In genomic region chr3:96559911-96560850, GRCm38 (mm10) we compare ENCODE assay signal across 8 mouse cellular contexts. TPM values are rescaled to one million over a fixed set of nuclear protein-coding genes. Genes with fewer than 3 reads are reported as not detected.
DNase-seq lines count a peak whose midpoint lies in the region; ATAC-seq and TF ChIP-seq lines count a peak whose summit lies in the region.

No protein-coding gene starts in this region.

- no peak for TF ChIP-seq CTCF in liver, adult 2 months (IDR thresholded peaks at IDR 0.05; ENCODE audit: low read depth, low read length)
- TF ChIP-seq CTCF in kidney, adult 2 months (conservative IDR thresholded peaks at IDR 0.05; ENCODE audit: insufficient read depth, insufficient read length, low read depth, low read length), result no peak

- peak overlapping the region; percentile 81 for H3K4me2 ChIP-seq in forebrain, embryonic 13.5 days
- H3K4me2 ChIP-seq in midbrain, embryonic 15.5 days, result peak overlapping the region; percentile 85

- 68% methylated on average over 23 of the region's 23 CpGs for WGBS in liver, adult 2 months
- 92% methylated on average over 23 of the region's 23 CpGs for WGBS in forebrain, embryonic 13.5 days
- WGBS in kidney, adult 2 months, result 20% methylated on average over 23 of the region's 23 CpGs
- whole genome bisulfite sequencing in midbrain, embryonic 15.5 days, result 84% methylated on average over 23 of the region's 23 CpGs

- peak; percentile 26 for DNase-seq in liver, adult 2 months (ENCODE audit: extremely low read depth, low read depth, low spot score)
- DNase-seq in liver, result no peak
- peak; percentile 46 for DNase-seq in kidney, adult 2 months
- no peak for DNase-seq in right cerebral cortex, postnatal 25 days
- DNase-seq in left cerebral cortex, postnatal 10 days (ENCODE audit: extremely low spot score in 1 of 2, low spot score in 2 of 2), result no peak
- no peak for DNase-seq in cerebellum, postnatal 36 days

- H3K9ac ChIP-seq in liver, adult 2 months (ENCODE audit: low read depth, low read length), result peak overlapping the region; percentile 58
- peak overlapping the region; percentile 75 for H3K9ac ChIP-seq in forebrain, embryonic 13.5 days
- H3K9ac ChIP-seq in midbrain, embryonic 15.5 days, result no peak overlapping the region

- peak overlapping the region; percentile 69 for H3K27ac ChIP-seq in liver, adult 2 months (replicated peaks; ENCODE audit: insufficient read depth, low read depth, low read length)
- no peak overlapping the region for H3K27ac ChIP-seq in forebrain, embryonic 13.5 days
- H3K27ac ChIP-seq in kidney, adult 2 months (ENCODE audit: insufficient read depth, low read depth, low read length), result peak overlapping the region; percentile 94
- H3K27ac ChIP-seq in midbrain, embryonic 15.5 days, result no peak overlapping the region

- H3K9me3 ChIP-seq in forebrain, embryonic 13.5 days (replicated peaks), result no peaks in the 10 kb centered on the region
- no peaks in the 10 kb centered on the region for H3K9me3 ChIP-seq in midbrain, embryonic 15.5 days

- H3K4me1 ChIP-seq in liver, adult 2 months (ENCODE audit: control insufficient read depth, insufficient read depth, low read length), result peaks cover 18% of the 10 kb centered on the region
- peaks cover 54% of the 10 kb centered on the region for H3K4me1 ChIP-seq in forebrain, embryonic 13.5 days
- H3K4me1 ChIP-seq in kidney, adult 2 months (ENCODE audit: control insufficient read depth, insufficient read depth, low read length), result peaks cover 16% of the 10 kb centered on the region; the same call in 1 of the 2 replicates
- H3K4me1 ChIP-seq in midbrain, embryonic 15.5 days, result peaks cover 49% of the 10 kb centered on the region

- ATAC-seq in forebrain, embryonic 13.5 days, result no peak
- no peak for ATAC-seq in midbrain, embryonic 15.5 days (replicated peaks)

- H3K36me3 ChIP-seq in liver, adult 2 months (ENCODE audit: control insufficient read depth, insufficient read depth, low read length), result peaks cover 29% of the 10 kb centered on the region
- H3K36me3 ChIP-seq in forebrain, embryonic 13.5 days (ENCODE audit: poor library complexity, severe bottlenecking), result peaks cover 22% of the 10 kb centered on the region
- peaks cover 28% of the 10 kb centered on the region for H3K36me3 ChIP-seq in kidney, adult 2 months (ENCODE audit: control insufficient read depth, insufficient read depth, low read length)
- no peaks in the 10 kb centered on the region for H3K36me3 ChIP-seq in midbrain, embryonic 15.5 days (replicated peaks)

- peak overlapping the region; percentile 68 for H3K4me3 ChIP-seq in liver, adult 2 months (ENCODE audit: insufficient read depth, low read depth, low read length)
- peak overlapping the region; percentile 57 for H3K4me3 ChIP-seq in forebrain, embryonic 13.5 days
- peak overlapping the region; percentile 72 for H3K4me3 ChIP-seq in kidney, adult 2 months (ENCODE audit: insufficient read depth, low read depth, low read length)
- peak overlapping the region; percentile 69 for H3K4me3 ChIP-seq in midbrain, embryonic 15.5 days

- intact Hi-C loops in left cerebral cortex, postnatal 10 days (cut with DNase I), result no loop called here

- TF ChIP-seq POLR2A in liver, adult 2 months (IDR thresholded peaks at IDR 0.05; ENCODE audit: extremely low read depth, insufficient read depth, low read length), result 0 out of 2 replicates have a peak, but pooled peaks have one; percentile 8
- no peak for TF ChIP-seq POLR2A in kidney, adult 2 months (IDR thresholded peaks at IDR 0.05; ENCODE audit: low read depth, low read length)

- no peaks in the 10 kb centered on the region for H3K27me3 ChIP-seq in liver, adult 2 months (ENCODE audit: control insufficient read depth, insufficient read depth, low read length)
- no peaks in the 10 kb centered on the region for H3K27me3 ChIP-seq in forebrain, embryonic 13.5 days
- H3K27me3 ChIP-seq in kidney, adult 2 months (replicated peaks; ENCODE audit: control insufficient read depth, insufficient read depth, low read length), result no peaks in the 10 kb centered on the region
- no peaks in the 10 kb centered on the region for H3K27me3 ChIP-seq in midbrain, embryonic 15.5 days (replicated peaks)

- H3K79me2 ChIP-seq in liver, adult 2 months (ENCODE audit: control insufficient read depth, insufficient read depth, low read length), result peaks cover 3% of the 10 kb centered on the region; the same call in 1 of the 2 replicates

RNA-seq across cellular contexts. Expression of gene Txnip, which starts 2.4 kb away (rescaled TPM):
- 153 and 159 TPM in 2 replicates for total RNA-seq in liver, adult 2 months (2014; rRNA removed)
- polyA plus RNA-seq in liver, adult 2 months (2012; rRNA removed), result 51.0 and 74.3 TPM in 2 replicates
- polyA plus RNA-seq in forebrain, embryonic 13.5 days (2015; fragmentation: Nextera tagmentation; extraction: Ambion mirVana), result 49.1 and 51.0 TPM in 2 replicates
- polyA plus RNA-seq in kidney, adult 2 months (2012; rRNA removed), result 514 and 518 TPM in 2 replicates
- 52.0 TPM in 2 replicates for polyA plus RNA-seq in midbrain, embryonic 15.5 days (2015; fragmentation: Nextera tagmentation; extraction: Ambion mirVana)
- 10 to 100 TPM; 40.3 to 45.4 TPM for total RNA-seq in left cerebral cortex, postnatal 10 days (2021)

RNA-seq across cellular contexts. Expression of gene Gm16253, which starts 16.6 kb away (rescaled TPM):
- not detected in 2 replicates for total RNA-seq in liver, adult 2 months (2014; rRNA removed)
- not detected in 2 replicates for polyA plus RNA-seq in liver, adult 2 months (2012; rRNA removed)
- polyA plus RNA-seq in forebrain, embryonic 13.5 days (2015; fragmentation: Nextera tagmentation; extraction: Ambion mirVana), result 1.2 and 1.3 TPM in 2 replicates
- 0.20 TPM in 1 of 2 replicates, not detected in the other for polyA plus RNA-seq in kidney, adult 2 months (2012; rRNA removed)
- 1.1 and 2.1 TPM in 2 replicates for polyA plus RNA-seq in midbrain, embryonic 15.5 days (2015; fragmentation: Nextera tagmentation; extraction: Ambion mirVana)
- total RNA-seq in left cerebral cortex, postnatal 10 days (2021), result not detected

RNA-seq across cellular contexts. Expression of gene Polr3gl, which starts 33.8 kb away (rescaled TPM):
- 5.7 and 8.2 TPM in 2 replicates for total RNA-seq in liver, adult 2 months (2014; rRNA removed)
- 7.0 and 7.7 TPM in 2 replicates for polyA plus RNA-seq in liver, adult 2 months (2012; rRNA removed)
- polyA plus RNA-seq in forebrain, embryonic 13.5 days (2015; fragmentation: Nextera tagmentation; extraction: Ambion mirVana), result 37.5 and 40.2 TPM in 2 replicates
- 14.5 and 15.3 TPM in 2 replicates for polyA plus RNA-seq in kidney, adult 2 months (2012; rRNA removed)
- 35.7 and 36.9 TPM in 2 replicates for polyA plus RNA-seq in midbrain, embryonic 15.5 days (2015; fragmentation: Nextera tagmentation; extraction: Ambion mirVana)
- total RNA-seq in left cerebral cortex, postnatal 10 days (2021), result 10 to 100 TPM; 26.3 to 29.3 TPM

RNA-seq across cellular contexts. Expression of gene Hfe2, which starts 35.2 kb away (rescaled TPM):
- total RNA-seq in liver, adult 2 months (2014; rRNA removed), result 29.6 and 36.4 TPM in 2 replicates
- 93.8 and 98.4 TPM in 2 replicates for polyA plus RNA-seq in liver, adult 2 months (2012; rRNA removed)
- polyA plus RNA-seq in forebrain, embryonic 13.5 days (2015; fragmentation: Nextera tagmentation; extraction: Ambion mirVana), result 0.25 and 0.36 TPM in 2 replicates
- polyA plus RNA-seq in kidney, adult 2 months (2012; rRNA removed), result 0.23 and 3.9 TPM in 2 replicates
- 1.2 and 1.4 TPM in 2 replicates for polyA plus RNA-seq in midbrain, embryonic 15.5 days (2015; fragmentation: Nextera tagmentation; extraction: Ambion mirVana)
- under 1 TPM; 0.39 to 0.57 TPM for total RNA-seq in left cerebral cortex, postnatal 10 days (2021)

RNA-seq across cellular contexts. Expression of gene Ankrd34a, which starts 36.3 kb away (rescaled TPM):
- total RNA-seq in liver, adult 2 months (2014; rRNA removed), result 0.07 TPM in 1 of 2 replicates, not detected in the other
- polyA plus RNA-seq in liver, adult 2 months (2012; rRNA removed), result 0.05 and 0.07 TPM in 2 replicates
- 6.6 and 6.7 TPM in 2 replicates for polyA plus RNA-seq in forebrain, embryonic 13.5 days (2015; fragmentation: Nextera tagmentation; extraction: Ambion mirVana)
- polyA plus RNA-seq in kidney, adult 2 months (2012; rRNA removed), result 0.23 and 0.38 TPM in 2 replicates
- 15.0 and 16.7 TPM in 2 replicates for polyA plus RNA-seq in midbrain, embryonic 15.5 days (2015; fragmentation: Nextera tagmentation; extraction: Ambion mirVana)
- total RNA-seq in left cerebral cortex, postnatal 10 days (2021), result 10 to 100 TPM; 56.6 to 57.0 TPM

Comparison
In these comparisons a context has a peak if more than half of its experiments do, and no peak if none do; other contexts are left out.
1. DNase-seq: peak in liver, adult 2 months (single experiment) and kidney, adult 2 months (single experiment); none in liver (single experiment), right cerebral cortex, postnatal 25 days (single experiment), left cerebral cortex, postnatal 10 days (0 of 2) and cerebellum, postnatal 36 days (0 of 2).
2. H3K27ac ChIP-seq: peak in liver, adult 2 months (single experiment) and kidney, adult 2 months (single experiment); none in forebrain, embryonic 13.5 days (single experiment) and midbrain, embryonic 15.5 days (single experiment).
3. Peak in every context shown above with its lines, with median percentiles within 50 percentile points of each other: H3K4me3 ChIP-seq.